ENCODE assay signal across 10 mouse cellular contexts in the genomic region with DNA sequence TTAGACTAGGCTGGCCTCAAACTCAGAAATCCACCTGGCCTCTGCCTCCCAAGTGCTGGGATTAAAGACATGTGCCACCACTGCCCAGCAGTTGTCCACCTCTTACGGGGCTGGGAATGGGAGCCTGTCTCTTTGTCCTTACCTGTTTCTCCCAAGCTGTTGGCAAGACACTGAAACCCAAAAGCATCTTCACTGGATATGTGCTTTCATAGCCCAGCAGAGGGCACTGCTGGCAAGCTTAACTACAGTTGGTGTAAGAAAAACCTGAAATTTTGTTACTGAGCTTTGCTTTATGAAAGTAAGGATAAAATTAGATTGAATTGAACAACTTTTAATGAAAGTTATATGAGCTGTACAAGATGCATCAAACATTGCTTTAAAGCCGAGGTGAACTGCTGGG. TPM values are rescaled to one million over a fixed set of nuclear protein-coding genes. Genes with fewer than 3 reads are reported as not detected.
DNase-seq lines count a peak whose midpoint lies in the region; ATAC-seq and TF ChIP-seq lines count a peak whose summit lies in the region.
"Had no signal": no experiment of that assay in that cellular context is flagged by ENCODE, and none has a peak within 500 bp of the region (broad histone marks: within the 10 kb centered on the region; RNA-seq: fewer than 3 reads in every experiment).

No protein-coding gene starts in this region.

- TF ChIP-seq CTCF in kidney, postnatal 0 days (IDR thresholded peaks at IDR 0.05; ENCODE audit: low read depth), result peak; percentile 84

- no peak overlapping the region for H3K4me3 ChIP-seq in neural tube, embryonic 15.5 days (replicated peaks)
- no peak overlapping the region for H3K4me3 ChIP-seq in kidney, postnatal 0 days (replicated peaks; ENCODE audit: low read depth, low read length)
- H3K4me3 ChIP-seq in liver, embryonic 11.5 days (ENCODE audit: low read depth, low read length), result no peak overlapping the region
- H3K4me3 ChIP-seq: neural tube, embryonic 13.5 days had no signal

- H3K4me1 ChIP-seq in neural tube, embryonic 15.5 days, result peaks cover 6% of the 10 kb centered on the region; the same call in 1 of the 2 replicates
- H3K4me1 ChIP-seq in kidney, postnatal 0 days (replicated peaks; ENCODE audit: insufficient read depth, low read length), result no peaks in the 10 kb centered on the region; the same call in 1 of the 2 replicates
- H3K4me1 ChIP-seq in liver, embryonic 11.5 days (replicated peaks; ENCODE audit: control insufficient read depth, insufficient read depth, low read length), result no peaks in the 10 kb centered on the region

- H3K27me3 ChIP-seq in neural tube, embryonic 15.5 days (replicated peaks), result no peaks in the 10 kb centered on the region
- H3K27me3 ChIP-seq in kidney, postnatal 0 days (ENCODE audit: insufficient read depth, low read length), result no peaks in the 10 kb centered on the region
- no peaks in the 10 kb centered on the region for H3K27me3 ChIP-seq in liver, embryonic 11.5 days (replicated peaks; ENCODE audit: control insufficient read depth, insufficient read depth, low read length)
- H3K27me3 ChIP-seq: neural tube, embryonic 13.5 days had no signal

- peak; percentile 44 for DNase-seq in neural tube, embryonic 10.5 days (ENCODE audit: extremely low spot score, low spot score)
- DNase-seq in WW6 (ENCODE audit: low read depth, low spot score), result peak; percentile 20
- peak; percentile 65 to 80 for DNase-seq in cerebellum, postnatal 25 days
- DNase-seq in kidney, postnatal 0 days (ENCODE audit: low spot score), result peak; percentile 81
- DNase-seq in liver, embryonic 11.5 days (ENCODE audit: low spot score), result peak; percentile 39
- DNase-seq in right cerebral cortex, postnatal 14 days, result peak; percentile 68

- H3K9me3 ChIP-seq in neural tube, embryonic 15.5 days (replicated peaks), result no peaks in the 10 kb centered on the region
- no peaks in the 10 kb centered on the region for H3K9me3 ChIP-seq in kidney, postnatal 0 days (replicated peaks; ENCODE audit: low read length)
- no peaks in the 10 kb centered on the region for H3K9me3 ChIP-seq in liver, embryonic 11.5 days (ENCODE audit: control insufficient read depth, low read length)
- H3K9me3 ChIP-seq: neural tube, embryonic 13.5 days had no signal

- H3K4me2 ChIP-seq in neural tube, embryonic 15.5 days, result no peak overlapping the region
- H3K4me2 ChIP-seq in kidney, postnatal 0 days (ENCODE audit: low read length), result no peak overlapping the region
- H3K4me2 ChIP-seq in liver, embryonic 11.5 days, result no peak overlapping the region
- H3K4me2 ChIP-seq: neural tube, embryonic 13.5 days had no signal

- no peak for ATAC-seq in neural tube, embryonic 15.5 days (ENCODE audit: low FRiP score)
- no peak for ATAC-seq in kidney, postnatal 0 days (replicated peaks; ENCODE audit: low FRiP score, low read depth)
- no peak for ATAC-seq in liver, embryonic 11.5 days (replicated peaks; ENCODE audit: low FRiP score)
- no peak for ATAC-seq in erythroid progenitor cell, adult 5-6 weeks (replicated peaks; ENCODE audit: low FRiP score, poor library complexity, severe bottlenecking)

- no peak overlapping the region for H3K27ac ChIP-seq in neural tube, embryonic 15.5 days (replicated peaks)
- H3K27ac ChIP-seq in kidney, postnatal 0 days, result no peak overlapping the region
- H3K27ac ChIP-seq in liver, embryonic 11.5 days (ENCODE audit: low read depth, low read length), result no peak overlapping the region
- H3K27ac ChIP-seq: neural tube, embryonic 13.5 days had no signal

- peaks cover 21% of the 10 kb centered on the region for H3K36me3 ChIP-seq in neural tube, embryonic 15.5 days
- H3K36me3 ChIP-seq in kidney, postnatal 0 days (ENCODE audit: insufficient read depth, low read length), result peaks cover 14% of the 10 kb centered on the region
- H3K36me3 ChIP-seq in liver, embryonic 11.5 days (ENCODE audit: control insufficient read depth, insufficient read depth, low read length), result peaks cover 14% of the 10 kb centered on the region

- 21% methylated on average over 2 of the region's 2 CpGs for WGBS in neural tube, embryonic 15.5 days
- 32% methylated on average over 2 of the region's 2 CpGs for WGBS in kidney, postnatal 0 days
- 41% methylated on average over 2 of the region's 2 CpGs for WGBS in liver, embryonic 11.5 days

- no peak overlapping the region for H3K9ac ChIP-seq in neural tube, embryonic 15.5 days (replicated peaks)
- H3K9ac ChIP-seq in kidney, postnatal 0 days (ENCODE audit: low read depth, low read length), result no peak overlapping the region
- H3K9ac ChIP-seq in liver, embryonic 11.5 days (ENCODE audit: low read depth, low read length), result no peak overlapping the region
- H3K9ac ChIP-seq: neural tube, embryonic 13.5 days had no signal

RNA-seq across cellular contexts. Expression of a gene that starts 4.5 kb away (rescaled TPM):
- 13.3 and 18.0 TPM in 2 replicates for polyA plus RNA-seq in neural tube, embryonic 15.5 days (2015; fragmentation: Nextera tagmentation; extraction: Ambion mirVana)
- polyA plus RNA-seq in kidney, postnatal 0 days (2015; fragmentation: Nextera tagmentation; extraction: Ambion mirVana), result 24.1 and 26.5 TPM in 2 replicates
- 26.7 and 28.9 TPM in 2 replicates for polyA plus RNA-seq in liver, embryonic 11.5 days (2014; fragmentation: Nextera tagmentation; extraction: Ambion mirVana)
- 10.1 and 26.8 TPM in 2 replicates for total RNA-seq in erythroid progenitor cell, adult 5-6 weeks (2015; ENCODE audit: low replicate concordance)
- total RNA-seq in erythroid progenitor cell, adult 5-6 weeks (2017; ENCODE audit: low replicate concordance), result 24.1 and 26.5 TPM in 2 replicates

RNA-seq across cellular contexts. Expression of a gene that starts 13.2 kb away (rescaled TPM):
- 40.3 and 47.1 TPM in 2 replicates for polyA plus RNA-seq in neural tube, embryonic 15.5 days (2015; fragmentation: Nextera tagmentation; extraction: Ambion mirVana)
- 35.9 and 41.8 TPM in 2 replicates for polyA plus RNA-seq in kidney, postnatal 0 days (2015; fragmentation: Nextera tagmentation; extraction: Ambion mirVana)
- 86.0 and 96.1 TPM in 2 replicates for polyA plus RNA-seq in liver, embryonic 11.5 days (2014; fragmentation: Nextera tagmentation; extraction: Ambion mirVana)
- 13.4 and 15.9 TPM in 2 replicates for total RNA-seq in erythroid progenitor cell, adult 5-6 weeks (2015; ENCODE audit: low replicate concordance)
- total RNA-seq in erythroid progenitor cell, adult 5-6 weeks (2017; ENCODE audit: low replicate concordance), result 12.6 and 25.5 TPM in 2 replicates

RNA-seq across cellular contexts. Expression of a gene that starts 43.8 kb away (rescaled TPM):
- polyA plus RNA-seq in neural tube, embryonic 15.5 days (2015; fragmentation: Nextera tagmentation; extraction: Ambion mirVana), result 5.3 and 7.8 TPM in 2 replicates
- not detected in 2 replicates for polyA plus RNA-seq in kidney, postnatal 0 days (2015; fragmentation: Nextera tagmentation; extraction: Ambion mirVana)
- 0.07 TPM in 1 of 2 replicates, not detected in the other for polyA plus RNA-seq in liver, embryonic 11.5 days (2014; fragmentation: Nextera tagmentation; extraction: Ambion mirVana)
- not detected in 2 replicates for total RNA-seq in erythroid progenitor cell, adult 5-6 weeks (2015; ENCODE audit: low replicate concordance)
- total RNA-seq in erythroid progenitor cell, adult 5-6 weeks (2017; ENCODE audit: low replicate concordance), result not detected in 2 replicates
- total RNA-seq: gastrocnemius, postnatal 4 days had no signal

Comparison
In these comparisons a context has a peak if more than half of its experiments do, and no peak if none do; other contexts are left out.
1. DNase-seq: peak in every context shown above with its lines; median percentile 81 in kidney, postnatal 0 days; 72 in cerebellum, postnatal 25 days; 68 in right cerebral cortex, postnatal 14 days; 44 in neural tube, embryonic 10.5 days; 39 in liver, embryonic 11.5 days; 20 in WW6.